Mouse (Mus musculus): ENCODE data around the gene Rpe. TPM values are rescaled to one million over a fixed set of nuclear protein-coding genes. Genes with fewer than 3 reads are reported as not detected.
A peak's percentile ranks its signal among the peaks of the same experiment; 100 is the strongest.
"Not testable (repeated sequence)": the region's sequence is repeated elsewhere in the genome, so short reads cannot be mapped to it uniquely, and the experiment has no call there.

Gene Rpe
- total RNA-seq (2021), result 1 to 10 TPM; 8.0 to 8.3 TPM
- long read RNA-seq, experiment 1, transcript Rpe-201 (6 exons, 2,692 nt), result major isoform, 6 of 11 reads
- long read RNA-seq, experiment 1, partial matches to known transcripts, result 0 of 11 reads
- long read RNA-seq, experiment 1, other reads (novel, unspliced or antisense), result 4 of 11 reads
- long read RNA-seq, experiment 2, partial matches to known transcripts, result 0 of 6 reads
- long read RNA-seq, experiment 2, other reads (novel, unspliced or antisense), result 2 of 6 reads

- DNase-seq, result peak; percentile 94
- intact Hi-C loops (cut with DNase I; ENCODE audit: low total_unique reads), result no loop called here
These were observed at the start of gene Rpe for GRCm38 (mm10) chr1:66700693-66701575. TSS of gene Rpe (plus strand) at chr1:66700831.

GRCm38 (mm10) chr1:66655119-66655746, 45.4 kb upstream of the Rpe start:
- intact Hi-C loops (cut with DNase I; ENCODE audit: low total_unique reads), result loop anchor here (10.0 kb wide), 1 partner anchor 550 kb away; no protein-coding TSS in a partner anchor
- DNase-seq, result no peak

- no peak for DNase-seq
- intact Hi-C loops (cut with DNase I; ENCODE audit: low total_unique reads), result loop anchor here (10.0 kb wide), 1 partner anchor 551 kb away; no protein-coding TSS in a partner anchor
These were observed 44.9 kb upstream of the Rpe start for GRCm38 (mm10) chr1:66655747-66656119.

GRCm38 (mm10) chr1:66671475-66671874, 29.2 kb upstream of the Rpe start:
- intact Hi-C loops (cut with DNase I; ENCODE audit: low total_unique reads), result no loop called here

GRCm38 (mm10) chr1:66672812-66673211, 27.8 kb upstream of the Rpe start:
- intact Hi-C loops (cut with DNase I; ENCODE audit: low total_unique reads), result no loop called here
- no peak for DNase-seq

More at GRCm38 (mm10) chr1:66671475-66671874, 29.2 kb upstream of the Rpe start:
- DNase-seq, result no peak

- intact Hi-C loops (cut with DNase I; ENCODE audit: low total_unique reads), result no loop called here
- no peak for DNase-seq
These were observed 22.7 kb upstream of the Rpe start for GRCm38 (mm10) chr1:66677928-66678327.

- no peak for DNase-seq
- intact Hi-C loops (cut with DNase I; ENCODE audit: low total_unique reads), result no loop called here
These were observed 22.0 kb upstream of the Rpe start for GRCm38 (mm10) chr1:66678662-66679061.

GRCm38 (mm10) chr1:66682974-66683373, 17.7 kb upstream of the Rpe start:
- DNase-seq, result no peak
- intact Hi-C loops (cut with DNase I; ENCODE audit: low total_unique reads), result no loop called here

- DNase-seq, result no peak
- intact Hi-C loops (cut with DNase I; ENCODE audit: low total_unique reads), result no loop called here
These were observed 8.9 kb upstream of the Rpe start for GRCm38 (mm10) chr1:66691772-66692171.

GRCm38 (mm10) chr1:66692308-66692707, 8.3 kb upstream of the Rpe start:
- intact Hi-C loops (cut with DNase I; ENCODE audit: low total_unique reads), result no loop called here
- no peak for DNase-seq

- intact Hi-C loops (cut with DNase I; ENCODE audit: low total_unique reads), result no loop called here
- DNase-seq, result no peak
These were observed 7.7 kb upstream of the Rpe start for GRCm38 (mm10) chr1:66692780-66693392.

- intact Hi-C loops (cut with DNase I; ENCODE audit: low total_unique reads), result no loop called here
- no peak for DNase-seq
These were observed 6.4 kb upstream of the Rpe start for GRCm38 (mm10) chr1:66694266-66694665.

- intact Hi-C loops (cut with DNase I; ENCODE audit: low total_unique reads), result no loop called here
These were observed 5.3 kb upstream of the Rpe start for GRCm38 (mm10) chr1:66695296-66695695.

GRCm38 (mm10) chr1:66699630-66700029, 1.0 kb upstream of the Rpe start:
- intact Hi-C loops (cut with DNase I; ENCODE audit: low total_unique reads); DNase-seq: not testable (repeated sequence)

More at GRCm38 (mm10) chr1:66695296-66695695, 5.3 kb upstream of the Rpe start:
- no peak for DNase-seq

- intact Hi-C loops (cut with DNase I; ENCODE audit: low total_unique reads), result no loop called here
- DNase-seq, result no peak
These were observed 410 bp upstream of the Rpe start for GRCm38 (mm10) chr1:66700149-66700692.

GRCm38 (mm10) chr1:66701576-66701940, 927 bp downstream of the Rpe start:
- intact Hi-C loops (cut with DNase I; ENCODE audit: low total_unique reads), result no loop called here
- DNase-seq, result no peak

- intact Hi-C loops (cut with DNase I; ENCODE audit: low total_unique reads), result no loop called here
- no peak for DNase-seq
These were observed 2.2 kb downstream of the Rpe start for GRCm38 (mm10) chr1:66702623-66703345.

- no peak for DNase-seq
- intact Hi-C loops (cut with DNase I; ENCODE audit: low total_unique reads), result no loop called here
These were observed 3.9 kb downstream of the Rpe start for GRCm38 (mm10) chr1:66704523-66704922.

- no peak for DNase-seq
- intact Hi-C loops (cut with DNase I; ENCODE audit: low total_unique reads), result no loop called here
These were observed 12.2 kb downstream of the Rpe start for GRCm38 (mm10) chr1:66712859-66713258.
